Mouse (Mus musculus) left cerebral cortex, adult 2 months (tissue): Measurements from ENCODE around the gene Cyp27b1. TPM values are rescaled to one million over a fixed set of nuclear protein-coding genes. Genes with fewer than 3 reads are reported as not detected.
"Not testable (repeated sequence)": the region's sequence is repeated elsewhere in the genome, so short reads cannot be mapped to it uniquely, and the experiment has no call there.

ENCODE experiments used
- DNase-seq, 2 experiments: peaks; one replicate each; pipeline ENCODE4 v3.0.0; 2021 to 2022; ENCODE audit warnings: low spot score in 2 of 2, mixed read lengths in 1 of 2; ENCODE audit errors: extremely low spot score in 1 of 2
- H3K27ac ChIP-seq: fragments of 200-600 bp; 2 replicates; pipeline ENCODE4 v1.8.1; 2022
- H3K4me3 ChIP-seq: fragments of 200-600 bp; 2 replicates; pipeline ENCODE4 v1.8.1; 2022
- CTCF ChIP-seq: fragments of 200-600 bp; IDR thresholded peaks from 2 replicates; pipeline ENCODE4 v1.8.1; 2022; ENCODE audit warnings: antibody characterized with exemption, mild to moderate bottlenecking, moderate library complexity
- intact Hi-C: fragments of 180-260 bp; cut with DNase I; formaldehyde crosslinking; loops from one replicate; pipeline ENCODE4 v1.15.1; 2025
- total RNA-seq, 2 experiments: library from RNA; stranded (reverse); gene quantifications; 2 replicates each; pipeline ENCODE4 v1.2.3; 2021

The Cyp27b1 gene
- total RNA-seq, 2 experiments from 2014 or later, result 0.36 to 0.77 TPM

DNA sequence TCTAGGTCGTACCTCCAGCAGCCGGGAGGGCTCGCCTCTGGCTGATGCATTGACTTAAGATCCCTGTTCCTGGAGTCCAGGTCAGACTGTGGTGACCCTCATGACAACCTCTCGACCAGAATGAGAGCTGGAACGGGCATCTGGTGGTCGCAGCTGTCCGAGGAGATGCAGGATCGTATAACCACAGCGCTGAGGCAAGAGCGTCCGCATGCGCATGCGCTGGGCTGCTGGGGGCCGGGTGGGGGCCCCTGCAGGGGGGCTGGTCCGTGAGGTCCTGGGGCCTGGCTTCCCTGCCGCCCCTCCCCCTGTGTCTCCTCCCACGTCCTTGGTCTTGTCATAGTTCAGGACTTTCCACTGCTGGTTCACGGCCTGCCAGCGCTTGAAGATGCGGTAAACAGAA lies 8.4 kb downstream of the Cyp27b1 start:
- H3K4me3 ChIP-seq, result no peak overlapping the region
- intact Hi-C loops, result no loop called here
- no peak overlapping the region for H3K27ac ChIP-seq
- no peak for DNase-seq
- no peak for TF ChIP-seq CTCF

DNA sequence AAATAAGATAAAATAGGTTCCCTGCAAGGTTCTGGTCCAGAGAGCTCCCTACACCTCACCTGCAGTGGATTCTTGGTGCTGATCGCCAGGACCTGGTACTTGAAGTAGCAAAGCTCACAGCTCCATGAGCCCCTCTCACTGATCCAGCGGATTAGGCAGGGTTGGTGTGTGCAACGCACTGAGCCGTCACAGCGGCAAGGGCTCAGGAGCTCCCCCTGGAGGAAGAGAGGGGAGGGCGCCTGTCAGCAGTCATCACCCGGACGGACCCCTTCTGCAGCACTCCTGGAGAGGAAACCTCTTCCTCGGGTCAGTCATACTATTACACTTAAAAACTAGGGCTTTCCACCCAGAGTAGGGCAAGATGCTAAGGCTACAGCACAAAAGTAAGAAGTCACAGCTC lies 10.1 kb downstream of the Cyp27b1 start:
- Histone ChIP-seq H3K27ac (no peak overlapping the region), H3K4me3 (peak overlapping the region; percentile 64)
- TF ChIP-seq CTCF, result peak; percentile 99
- intact Hi-C loops, result no loop called here
- DNase-seq, result peak; percentile 74 to 79

DNA sequence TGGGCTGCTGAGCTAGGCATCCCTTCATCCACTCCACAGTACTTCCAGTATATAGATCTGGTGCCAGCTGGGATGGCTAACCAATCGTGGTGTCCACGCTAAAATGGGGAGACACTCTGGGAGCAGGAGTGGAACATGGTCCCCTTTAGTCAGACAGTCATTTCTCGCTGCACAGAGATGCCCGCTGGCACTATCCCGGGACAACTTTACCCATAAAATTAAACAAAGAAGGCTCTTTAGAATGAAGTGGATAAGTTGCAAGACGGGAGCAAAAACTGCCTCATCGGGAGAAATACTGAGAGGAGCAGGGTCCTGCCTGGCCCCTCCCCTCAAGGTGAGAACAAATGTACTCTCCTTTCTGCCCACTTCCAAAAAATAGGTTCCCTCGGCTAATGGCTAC lies 10.7 kb downstream of the Cyp27b1 start:
- Histone ChIP-seq H3K27ac (no peak overlapping the region), H3K4me3 (peak overlapping the region; percentile 64)
- no peak for DNase-seq
- intact Hi-C loops, result no loop called here
- no peak for TF ChIP-seq CTCF

DNA sequence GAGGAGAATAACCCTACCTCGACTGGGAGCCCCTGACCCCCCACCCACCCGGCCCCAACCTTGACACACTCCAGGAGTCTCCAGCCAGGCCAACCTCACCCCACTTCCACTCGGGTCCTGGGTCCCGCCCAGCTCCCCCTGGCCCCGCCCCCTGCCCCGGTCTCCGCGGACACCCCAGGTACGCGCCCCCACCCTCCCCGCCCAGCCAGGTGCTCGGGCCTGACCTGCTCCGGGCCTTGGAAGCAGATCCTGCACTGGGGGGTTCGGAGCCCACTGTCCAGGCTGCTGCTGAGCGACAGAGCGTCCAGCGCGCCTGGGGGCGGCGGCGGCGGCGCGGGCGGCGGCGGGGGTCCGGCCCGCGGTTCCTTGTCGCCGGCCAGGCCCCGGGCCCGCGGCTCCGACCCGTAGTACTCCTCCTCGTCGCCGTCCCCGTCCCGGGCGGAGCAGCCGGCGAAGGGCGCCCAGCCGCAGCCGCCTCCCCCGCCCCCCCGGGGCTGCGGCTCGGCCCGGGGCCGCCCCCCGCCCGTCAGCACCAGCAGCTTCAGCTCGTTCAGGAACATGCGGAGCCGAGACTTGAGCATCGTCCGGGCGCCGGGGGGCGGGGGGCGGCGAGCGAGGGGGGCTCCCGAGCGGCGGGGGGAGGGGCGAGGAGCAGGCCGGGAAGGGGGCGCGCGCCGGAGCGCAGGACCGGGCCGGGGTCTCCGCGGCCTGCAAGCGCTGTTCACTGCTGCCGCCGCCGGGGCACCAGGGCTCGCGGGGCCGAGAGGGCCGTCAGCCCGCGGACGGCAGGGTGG lies 11.3 kb downstream of the Cyp27b1 start:
- H3K4me3 ChIP-seq, result peak overlapping the region; percentile 64
- intact Hi-C loops, result no loop called here
- no peak for TF ChIP-seq CTCF
- peak in 1 of 2 experiments; percentile 21 for DNase-seq
- peak overlapping the region; percentile 70; the same call in 1 of the 2 replicates for H3K27ac ChIP-seq

DNA sequence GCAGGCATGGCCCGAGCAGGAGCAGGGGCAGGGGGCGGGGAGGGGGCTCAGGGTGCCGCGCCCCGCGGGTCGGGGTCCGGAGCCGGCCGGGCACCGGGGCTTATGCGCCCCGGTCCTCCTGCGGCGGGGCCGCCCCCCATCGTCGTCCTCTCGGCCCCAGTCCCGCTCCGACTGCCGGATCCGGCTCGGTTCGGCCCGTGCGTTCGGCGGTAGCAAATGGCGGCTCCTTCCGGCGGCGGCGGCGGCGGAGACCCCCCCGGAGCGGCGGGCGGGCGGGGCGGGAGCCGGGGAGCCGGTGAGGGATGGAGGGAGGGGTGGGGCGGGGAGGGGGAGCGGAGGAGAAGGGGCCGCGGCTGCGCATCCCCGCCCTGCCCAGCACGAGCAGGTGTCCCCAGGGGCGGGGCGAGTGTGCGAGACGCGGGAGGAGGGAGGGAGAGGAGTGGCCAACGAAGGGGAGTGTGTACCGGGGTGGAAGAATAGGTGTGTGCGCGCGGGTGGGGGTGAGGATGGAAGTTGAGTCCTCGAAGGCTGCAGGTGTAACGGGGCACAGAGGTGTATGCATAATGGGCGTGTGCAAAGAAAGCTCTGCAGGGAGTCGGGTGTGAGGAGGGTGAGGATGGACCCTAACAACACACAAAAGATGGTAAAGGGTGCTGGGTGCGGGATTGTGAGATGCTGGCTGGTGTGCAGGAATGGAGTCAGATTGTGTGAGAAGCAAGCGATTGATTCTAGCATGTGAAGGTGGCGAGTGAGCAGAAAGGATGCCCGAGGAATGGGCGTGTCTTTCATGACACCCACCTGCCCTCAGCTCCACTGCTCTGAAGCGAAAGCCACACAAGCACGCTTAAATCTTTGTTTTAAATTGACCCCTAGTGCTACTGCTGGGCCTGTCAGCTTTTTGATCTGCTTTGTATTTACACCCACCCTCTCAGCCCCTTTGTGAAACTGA lies 12.2 kb downstream of the Cyp27b1 start, which contains the start of gene March9:
March9 (minus strand) TSS at position 217 of the 949 bp plus-strand sequence.
- Histone ChIP-seq H3K4me3 (peak within 1 kb of the TSS; percentile 64), H3K27ac (peak within 1 kb of the TSS; percentile 70)
- intact Hi-C loops, result loop anchor here (5.0 kb wide), 1 partner anchor 562 kb away; the partner anchor contains the start of gene Lrp1
- TF ChIP-seq CTCF, result no peak
- peak; percentile 69 to 82 for DNase-seq

DNA sequence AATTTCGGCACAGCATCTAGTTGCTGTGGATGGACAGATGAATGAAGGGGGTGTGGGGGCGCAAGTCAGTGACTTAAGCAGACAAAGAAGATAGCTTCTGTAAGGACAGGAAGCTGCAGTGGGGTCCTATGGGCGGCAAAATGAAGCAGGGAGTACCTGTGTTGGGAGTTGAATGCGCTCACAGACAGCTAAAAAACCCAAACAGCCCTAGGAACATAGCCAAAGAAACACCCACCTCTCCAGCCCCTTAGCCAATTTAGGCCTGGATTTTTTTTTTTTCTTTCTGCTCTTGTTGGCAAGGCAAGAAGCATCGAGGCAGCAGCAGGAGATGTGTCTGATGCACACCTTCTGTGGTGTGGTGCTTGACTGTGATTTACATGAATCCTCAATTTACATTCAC lies 13.0 kb downstream of the Cyp27b1 start:
- no peak for TF ChIP-seq CTCF
- no peak overlapping the region for H3K4me3 ChIP-seq
- intact Hi-C loops, result loop anchor here (5.0 kb wide), 1 partner anchor 561 kb away; the partner anchor contains the start of gene Lrp1
- peak overlapping the region; percentile 70; the same call in 1 of the 2 replicates for H3K27ac ChIP-seq
- DNase-seq, result no peak

DNA sequence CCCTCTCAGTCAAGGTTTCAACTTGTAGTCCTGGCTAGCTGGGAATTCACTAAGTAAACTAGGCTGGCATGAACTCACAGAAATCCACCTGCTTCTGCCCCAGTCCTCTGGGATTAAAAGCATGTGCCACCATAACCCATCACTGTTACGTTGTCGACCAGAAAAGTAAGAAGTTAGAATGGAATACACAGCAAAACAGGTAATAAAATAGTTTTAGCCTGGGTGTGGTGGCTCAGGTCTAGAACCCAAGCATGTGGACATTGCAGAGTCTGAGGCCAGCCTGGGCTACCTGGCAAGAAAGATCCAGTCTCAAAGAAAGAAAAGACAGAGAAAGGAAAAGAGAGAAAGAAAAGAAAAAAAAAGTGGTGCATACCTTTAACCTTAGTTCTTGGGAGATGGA lies 13.5 kb downstream of the Cyp27b1 start:
- Histone ChIP-seq H3K4me3 (no peak overlapping the region), H3K27ac (no peak overlapping the region)
- TF ChIP-seq CTCF, result no peak
- no peak for DNase-seq
- intact Hi-C loops, result loop anchor here (5.0 kb wide), 1 partner anchor 561 kb away; the partner anchor contains the start of gene Lrp1

DNA sequence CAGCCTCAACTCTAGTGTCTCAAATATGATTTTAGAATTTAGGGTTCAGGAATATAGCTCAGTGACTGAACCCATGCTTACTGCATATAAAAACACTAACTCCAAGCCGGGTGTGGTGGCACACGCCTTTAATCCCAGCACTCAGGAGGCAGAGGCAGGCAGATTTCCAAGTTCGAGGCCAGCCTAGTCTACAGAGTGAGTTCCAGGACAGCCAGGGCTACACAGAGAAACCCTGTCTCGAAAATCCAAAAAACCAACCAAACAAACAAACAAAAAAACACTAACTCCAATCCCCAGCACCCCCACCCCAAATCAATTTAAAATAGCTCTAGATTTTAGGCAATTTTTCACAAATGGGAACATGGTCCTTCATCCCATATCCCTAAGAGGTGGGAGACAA lies 14.1 kb downstream of the Cyp27b1 start:
- intact Hi-C loops, result loop anchor here (5.0 kb wide), 1 partner anchor 560 kb away; the partner anchor contains the start of gene Lrp1
- not testable (repeated sequence) for DNase-seq, H3K27ac ChIP-seq

DNA sequence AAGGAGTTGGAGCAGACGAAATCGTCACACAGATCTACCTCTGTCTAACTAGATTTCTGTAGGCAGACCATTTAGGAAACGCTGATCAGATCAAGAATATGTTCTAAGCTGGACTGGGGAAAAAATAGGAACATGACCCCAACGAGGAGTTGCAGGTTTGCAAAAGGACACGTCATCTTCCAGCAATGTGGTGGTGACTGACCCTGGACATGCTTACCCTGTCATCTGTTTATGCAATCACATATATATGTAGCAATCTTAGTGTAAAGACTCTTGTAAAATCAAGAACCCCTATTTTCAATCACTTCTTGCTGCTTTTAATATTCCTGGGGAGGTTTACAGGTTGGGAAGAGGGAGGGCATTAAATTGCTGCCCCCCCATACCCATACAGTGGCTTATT lies 14.5 kb downstream of the Cyp27b1 start:
- Histone ChIP-seq H3K4me3 (no peak overlapping the region), H3K27ac (peak overlapping the region; percentile 87)
- no peak for DNase-seq
- intact Hi-C loops, result loop anchor here (5.0 kb wide), 1 partner anchor 560 kb away; the partner anchor contains the start of gene Lrp1
- no peak for TF ChIP-seq CTCF

More for the DNA sequence above, 14.1 kb downstream of the Cyp27b1 start:
- not testable (repeated sequence) for H3K4me3 ChIP-seq

DNA sequence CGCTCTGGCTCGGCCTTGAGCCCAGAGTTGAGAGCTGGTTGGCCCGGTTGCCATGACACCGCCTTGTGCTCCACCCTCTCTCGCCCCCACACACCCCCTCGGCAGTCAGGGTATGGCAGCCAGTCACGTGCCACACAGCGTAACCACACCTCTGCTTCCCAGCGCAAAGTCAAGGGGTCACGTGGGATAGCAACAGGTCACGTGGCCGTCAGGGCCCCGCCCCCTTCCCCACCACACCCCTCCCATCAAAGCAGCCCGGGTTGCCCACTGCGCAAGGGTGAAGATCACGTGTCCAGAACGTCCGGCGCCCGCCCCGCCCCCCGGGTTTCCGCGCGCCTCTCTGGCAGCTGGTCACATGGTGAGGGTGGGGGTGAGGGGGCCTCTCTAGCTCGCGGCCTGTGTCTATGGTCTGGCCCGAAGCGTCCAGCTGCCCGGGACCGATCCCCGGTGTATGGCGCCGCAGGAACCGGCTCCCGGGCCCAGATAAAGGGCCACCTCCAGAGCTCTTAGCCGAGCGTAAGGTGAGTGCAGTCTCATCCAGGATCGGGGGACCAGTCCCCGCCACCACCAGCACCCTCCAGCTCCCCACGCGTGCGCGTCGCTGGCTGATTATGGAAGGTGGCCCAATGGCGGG lies 15.3 kb downstream of the Cyp27b1 start, which contains the start of gene Cdk4:
Cdk4 (plus strand) TSS at position 296 of the 634 bp plus-strand sequence.
- TF ChIP-seq CTCF, result no peak
- Histone ChIP-seq H3K27ac (peak within 1 kb of the TSS; percentile 89), H3K4me3 (peak within 1 kb of the TSS; percentile 82)
- intact Hi-C loops, result loop anchor here (5.0 kb wide), 1 partner anchor 559 kb away; the partner anchor contains the start of gene Lrp1
- DNase-seq, result peak; percentile 98 to 99
